Mouse (Mus musculus): ENCODE measurements around the gene Acss3.

DNA sequence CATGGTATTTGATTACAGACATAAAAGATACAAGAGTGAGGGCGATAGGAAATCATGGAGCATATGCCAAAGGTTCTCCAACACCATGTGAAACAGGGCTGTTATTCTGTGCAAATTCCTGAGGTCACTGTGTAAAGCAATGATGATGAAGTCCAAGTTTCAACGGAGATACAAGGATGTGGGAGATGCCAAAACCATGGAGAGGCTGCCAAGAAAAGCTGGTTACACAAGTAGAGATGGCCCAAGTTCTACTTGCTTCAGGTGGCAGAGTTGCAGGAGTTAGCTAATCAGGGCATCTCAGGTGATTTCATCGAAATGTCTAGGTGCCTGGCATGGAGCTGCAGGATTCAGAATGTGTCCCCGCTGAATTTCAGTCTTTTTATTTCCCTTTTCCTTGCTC lies 84.3 kb downstream of the Acss3 start:
- no peak for TF ChIP-seq EP300 (IDR thresholded peaks at IDR 0.05; ENCODE audit: low read depth)
- TF ChIP-seq CTCF (IDR thresholded peaks at IDR 0.05; ENCODE audit: low read depth): no peak
